Mouse (Mus musculus) lung, adult 10 weeks (tissue): ENCODE data around the gene Klhl10. TPM values are rescaled to one million over a fixed set of nuclear protein-coding genes. Genes with fewer than 3 reads are reported as not detected.

ENCODE experiments used
- polyA plus RNA-seq: library from polyadenylated mRNA; stranded (reverse); fragments of 350-450 nt; fragmentation: Illumina TruSeq; extraction: RNeasy Lipid Tissue Mini Kit (QIAGEN cat#74804); gene quantifications from one replicate; pipeline ENCODE4 v1.2.3, GENCODE M21; 2014; ENCODE audit warnings: low read depth, low replicate concordance; ENCODE audit not compliant: insufficient read depth

The Klhl10 gene
- polyA plus RNA-seq: 0.20 TPM

DNA sequence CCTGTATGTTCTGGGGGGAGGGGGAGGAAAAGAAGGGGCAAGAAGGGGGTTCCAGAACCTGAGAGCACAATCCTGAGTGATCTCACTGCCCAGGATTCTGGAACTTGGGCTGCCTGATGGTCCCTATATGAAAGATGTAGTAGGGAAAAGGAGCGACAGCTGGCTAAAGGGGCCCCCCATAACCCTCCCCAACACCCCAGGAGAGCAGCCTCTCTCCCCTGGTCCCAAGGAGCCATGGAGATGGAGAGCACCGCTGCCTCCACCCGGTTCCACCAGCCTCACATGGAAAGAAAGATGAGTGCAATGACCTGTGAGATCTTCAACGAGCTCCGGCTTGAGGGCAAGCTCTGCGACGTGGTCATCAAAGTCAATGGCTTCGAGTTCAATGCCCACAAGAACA lies at the start of gene Klhl10, which contains the start of gene Nt5c3b:
Gene Klhl10, plus strand, starts transcription at position 121 of the 400 bp plus-strand sequence.
Gene Nt5c3b, minus strand, starts transcription at position 12 of the 400 bp plus-strand sequence.

DNA sequence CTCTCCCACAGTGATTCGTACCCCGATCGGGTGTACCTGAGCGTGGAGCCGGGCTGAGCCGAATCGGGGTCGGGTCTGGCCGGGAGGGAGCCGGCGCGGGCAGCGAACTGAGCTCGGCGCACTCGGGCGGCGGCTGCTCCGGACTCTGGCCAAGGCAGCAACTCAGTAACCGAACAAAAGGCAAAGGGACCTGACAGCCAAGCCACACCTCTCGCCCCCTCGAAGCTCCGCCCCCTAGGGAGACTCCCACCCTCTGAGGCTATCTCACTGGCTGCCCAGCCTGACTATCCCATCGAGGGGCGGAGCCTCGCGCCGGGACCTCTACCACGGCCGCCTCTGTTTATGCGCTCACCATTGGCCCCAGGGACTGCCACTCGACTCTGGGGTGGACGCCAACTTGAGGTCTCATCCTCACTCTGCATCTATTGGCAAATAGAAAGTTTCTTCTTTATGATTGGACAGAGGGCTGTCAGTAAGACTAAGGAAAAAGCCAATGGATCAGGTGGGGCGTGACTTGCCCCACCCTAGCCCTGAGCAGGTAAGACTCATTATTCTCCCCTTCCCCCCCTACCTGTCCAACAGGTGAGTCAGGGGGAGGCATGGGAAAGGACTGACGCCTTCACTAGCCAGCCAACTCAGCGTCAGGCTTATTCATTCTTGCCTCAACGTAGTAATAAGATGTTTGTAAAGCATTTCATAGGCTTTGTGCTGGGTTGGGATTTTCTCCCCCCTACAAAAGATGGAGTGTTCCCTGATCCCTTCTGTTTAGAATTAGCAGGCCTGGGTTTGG lies 43.9 kb upstream of the Klhl10 start, which contains the start of gene Jup:
Gene Jup, minus strand, starts transcription at position 164 of the 790 bp plus-strand sequence.

GRCm38 (mm10) chr11:100414021-100414913 lies 27.4 kb upstream of the Klhl10 start, which contains the start of gene P3h4:
P3h4 (minus strand) TSS chr11:100414836.

DNA sequence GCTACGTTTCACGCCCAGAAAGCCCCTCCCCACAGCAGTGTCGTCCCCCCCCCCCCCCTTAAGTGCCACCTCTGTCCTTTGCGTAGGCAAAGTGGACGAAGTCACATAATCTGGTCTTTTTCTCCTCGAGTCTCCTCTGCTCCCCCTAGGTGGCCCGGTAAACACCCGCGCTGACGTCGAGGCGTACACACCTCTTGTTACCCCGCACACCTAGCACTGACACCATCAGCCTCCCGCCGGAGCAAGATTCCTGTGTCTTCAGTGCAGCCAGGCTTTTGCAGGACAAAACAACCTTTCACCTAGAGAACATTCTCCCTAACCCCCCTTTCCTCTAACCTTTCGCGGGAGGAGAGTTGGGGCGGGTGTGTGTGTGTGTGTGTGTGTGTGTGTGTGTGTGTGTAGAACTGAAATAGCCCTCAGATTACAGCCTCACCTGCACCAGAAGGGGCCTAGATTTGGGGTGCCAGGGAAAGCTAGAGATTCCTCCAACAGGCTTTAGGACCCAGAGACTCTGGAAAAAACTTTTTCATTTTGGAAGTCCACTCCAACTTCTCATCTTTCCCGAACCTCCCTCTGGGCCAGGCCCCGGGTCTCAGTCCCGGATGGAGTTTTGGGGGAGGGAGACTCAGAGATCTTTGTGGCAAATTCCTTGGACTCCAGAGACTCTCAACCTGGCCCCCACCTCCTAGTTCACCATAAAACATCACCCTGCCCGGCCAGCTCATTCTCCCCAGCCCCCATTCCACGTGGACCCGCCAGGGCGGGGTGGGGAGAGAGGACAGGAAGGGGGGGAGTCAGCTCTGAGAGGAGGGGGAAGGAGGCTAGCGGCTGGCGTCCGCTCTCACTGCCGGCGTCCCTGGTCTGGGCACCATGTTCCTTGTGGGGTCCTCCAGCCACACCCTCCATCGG lies 26.5 kb upstream of the Klhl10 start, which contains the start of gene Fkbp10:
Gene Fkbp10, plus strand, starts transcription at position 784 of the 909 bp plus-strand sequence.

DNA sequence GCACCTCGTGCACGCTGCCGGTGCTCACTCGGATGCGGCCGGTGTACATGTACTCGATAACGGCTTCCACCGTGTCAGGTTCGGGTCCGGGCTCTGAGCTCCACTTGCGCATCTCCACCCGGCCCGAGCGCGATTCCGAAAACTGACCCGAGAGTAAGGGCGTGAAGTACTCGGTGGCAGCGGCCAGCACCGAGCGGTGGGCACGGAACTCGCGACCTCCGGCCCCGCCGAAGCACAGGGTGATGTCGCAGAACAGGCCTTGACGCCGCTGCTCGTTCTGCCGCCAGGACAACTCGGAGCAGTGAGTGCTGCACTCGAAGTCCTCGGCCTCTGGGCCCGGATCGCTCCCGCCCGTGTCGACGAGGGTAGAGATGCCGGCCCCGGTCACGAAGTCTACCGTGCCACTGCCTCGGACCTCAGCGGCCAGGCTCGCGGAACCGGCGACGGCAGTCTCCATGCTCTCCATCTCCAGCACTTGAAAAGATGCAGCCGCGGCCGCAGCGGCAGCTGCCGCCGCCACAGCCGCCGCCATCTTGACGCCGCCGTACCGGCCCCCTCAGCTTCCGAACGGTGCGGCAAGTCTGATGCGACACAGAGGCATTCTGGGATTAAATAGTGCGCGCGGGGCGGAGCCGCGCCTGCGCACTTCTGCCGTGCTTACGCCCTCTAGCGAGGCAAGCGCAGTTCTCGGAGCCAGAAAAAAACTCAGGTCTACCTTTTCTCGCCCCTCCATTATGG lies 30.6 kb downstream of the Klhl10 start, which contains the start of gene Klhl11:
Gene Klhl11, minus strand, starts transcription at position 545 of the 738 bp plus-strand sequence.

Other genes starting within 250 kb of the Klhl10 start
- not detected for gene Krt9, start 248.7 kb upstream of the Klhl10 start, polyA plus RNA-seq
- 0.52 TPM for gene Krt14, start 234.4 kb upstream of the Klhl10 start, polyA plus RNA-seq
- not detected for gene Krt16, start 193.0 kb upstream of the Klhl10 start, polyA plus RNA-seq
- gene Krt17, start 180.9 kb upstream of the Klhl10 start, polyA plus RNA-seq: not detected
- not detected for gene Krt42, start 172.0 kb upstream of the Klhl10 start, polyA plus RNA-seq
- gene Eif1, start 122.0 kb upstream of the Klhl10 start, polyA plus RNA-seq: 1,257 TPM
- not detected for gene Gast, start 107.5 kb upstream of the Klhl10 start, polyA plus RNA-seq
- gene Hap1, start 85.8 kb upstream of the Klhl10 start, polyA plus RNA-seq: 5.0 TPM
- 137 TPM for gene Jup, start 44.2 kb upstream of the Klhl10 start, polyA plus RNA-seq
- gene P3h4, start 27.1 kb upstream of the Klhl10 start, polyA plus RNA-seq: 15.4 TPM
- 15.4 TPM for gene Fkbp10, start 26.2 kb upstream of the Klhl10 start, polyA plus RNA-seq
- gene Nt5c3b, start 109 bp upstream of the Klhl10 start, polyA plus RNA-seq: 29.2 TPM
- 1.3 TPM for gene Klhl11, start 30.8 kb downstream of the Klhl10 start, polyA plus RNA-seq
- gene Acly, start 86.1 kb downstream of the Klhl10 start, polyA plus RNA-seq: 75.1 TPM
- gene Ttc25, start 103.7 kb downstream of the Klhl10 start, polyA plus RNA-seq: 4.2 TPM
- gene Cnp, start 133.0 kb downstream of the Klhl10 start, polyA plus RNA-seq: 32.8 TPM
- 24.8 TPM for gene Nkiras2, start 177.3 kb downstream of the Klhl10 start, polyA plus RNA-seq
- 119 TPM for gene Dnajc7, start 178.3 kb downstream of the Klhl10 start, polyA plus RNA-seq